Mouse (Mus musculus): ENCODE measurements around the gene Emp3. TPM values are rescaled to one million over a fixed set of nuclear protein-coding genes. Genes with fewer than 3 reads are reported as not detected.

Emp3 gene
- polyA plus RNA-seq, 1 experiment from 2014 or later: 57.7 TPM

DNA sequence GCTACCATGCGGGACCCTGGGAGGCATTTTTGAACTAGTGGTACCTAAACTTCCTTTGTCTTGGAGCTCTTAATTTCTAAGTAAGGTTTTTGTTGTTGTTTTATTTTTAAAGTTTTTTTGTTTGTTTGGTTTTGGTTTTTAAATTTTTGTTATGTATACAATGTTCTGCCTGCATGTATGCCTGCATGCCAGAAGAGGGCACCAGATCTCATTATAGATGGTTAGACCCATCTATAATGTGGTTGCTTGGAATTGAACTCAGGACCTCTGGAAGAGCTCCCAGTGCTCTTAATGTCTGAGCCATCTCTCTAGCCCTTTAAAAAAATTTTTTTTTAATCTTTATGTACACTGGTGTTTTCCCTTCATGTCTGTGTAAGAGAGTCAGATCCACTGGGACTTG, 8.5 kb upstream of the Emp3 start:
- no peak overlapping the region for H3K4me2 ChIP-seq (ENCODE audit: low read depth, low read length)
- H3K27ac ChIP-seq (ENCODE audit: low read depth): no peak overlapping the region
- H3K9me3 ChIP-seq (ENCODE audit: low read length): peaks cover 5% of the 10 kb centered on the region; the same call in 1 of the 2 replicates
- no peak for ATAC-seq
- DNase-seq: no peak
- no peaks in the 10 kb centered on the region for H3K4me1 ChIP-seq (ENCODE audit: insufficient read depth)
- no peak overlapping the region for H3K4me3 ChIP-seq (ENCODE audit: low read depth, low read length)
- WGBS (ENCODE audit: insufficient replicate concordance): 100% methylated on average over 1 of the region's 1 CpGs
- no peaks in the 10 kb centered on the region for H3K27me3 ChIP-seq (ENCODE audit: insufficient read depth, low read length)
- no peak overlapping the region for H3K9ac ChIP-seq (replicated peaks)
- no peaks in the 10 kb centered on the region for H3K36me3 ChIP-seq (replicated peaks; ENCODE audit: insufficient read depth, low read length)
- TF ChIP-seq EP300 (IDR thresholded peaks at IDR 0.05; ENCODE audit: low read depth) (no peak), CTCF (IDR thresholded peaks at IDR 0.05; ENCODE audit: low read depth) (peak; percentile 41)

DNA sequence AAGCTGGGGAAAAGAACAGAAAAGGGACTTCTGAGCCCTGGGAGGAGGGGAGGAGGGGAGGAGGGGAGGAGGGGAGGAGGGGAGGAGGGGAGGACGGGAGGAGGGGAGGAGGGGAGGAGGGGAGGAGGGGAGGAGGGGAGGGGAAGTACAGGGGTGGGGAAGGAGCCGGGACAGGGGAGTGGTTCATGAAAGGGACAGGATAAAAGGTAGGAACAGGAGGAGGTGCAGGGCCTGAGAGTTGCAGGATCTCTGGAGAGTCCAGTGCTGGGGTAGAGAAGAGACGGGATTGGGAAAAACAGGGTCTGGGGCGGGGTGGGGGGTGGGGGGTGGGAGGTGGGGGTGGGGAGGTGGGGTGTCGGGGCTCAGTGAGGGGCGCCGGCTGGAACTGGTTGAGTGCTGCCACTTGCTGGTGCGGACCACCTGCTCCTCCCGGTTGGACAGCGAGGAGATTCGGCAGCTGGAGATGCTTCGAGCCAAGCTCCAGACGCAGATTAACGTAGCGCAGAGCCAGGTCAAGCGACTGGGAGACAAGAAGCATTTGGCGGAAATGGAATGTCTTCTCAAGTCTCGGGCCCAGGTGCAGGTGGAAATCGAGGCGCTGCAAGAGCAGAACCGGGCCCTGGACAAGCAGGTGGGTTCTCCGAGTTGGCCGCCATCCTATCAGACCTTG, 7.6 kb upstream of the Emp3 start:
- Histone ChIP-seq H3K9ac (replicated peaks) (no peak overlapping the region), H3K36me3 (replicated peaks; ENCODE audit: insufficient read depth, low read length) (no peaks in the 10 kb centered on the region), H3K27ac (ENCODE audit: low read depth) (no peak overlapping the region), H3K27me3 (ENCODE audit: insufficient read depth, low read length) (no peaks in the 10 kb centered on the region), H3K4me2 (ENCODE audit: low read depth, low read length) (no peak overlapping the region), H3K4me3 (ENCODE audit: low read depth, low read length) (no peak overlapping the region), H3K9me3 (ENCODE audit: low read length) (peaks cover 5% of the 10 kb centered on the region; the same call in 1 of the 2 replicates), H3K4me1 (ENCODE audit: insufficient read depth) (peaks cover 4% of the 10 kb centered on the region)
- TF ChIP-seq EP300 (IDR thresholded peaks at IDR 0.05; ENCODE audit: low read depth) (no peak), CTCF (IDR thresholded peaks at IDR 0.05; ENCODE audit: low read depth) (no peak)
- ATAC-seq: no peak
- whole genome bisulfite sequencing (ENCODE audit: insufficient replicate concordance): 59% methylated on average over 18 of the region's 23 CpGs
- DNase-seq: no peak

DNA sequence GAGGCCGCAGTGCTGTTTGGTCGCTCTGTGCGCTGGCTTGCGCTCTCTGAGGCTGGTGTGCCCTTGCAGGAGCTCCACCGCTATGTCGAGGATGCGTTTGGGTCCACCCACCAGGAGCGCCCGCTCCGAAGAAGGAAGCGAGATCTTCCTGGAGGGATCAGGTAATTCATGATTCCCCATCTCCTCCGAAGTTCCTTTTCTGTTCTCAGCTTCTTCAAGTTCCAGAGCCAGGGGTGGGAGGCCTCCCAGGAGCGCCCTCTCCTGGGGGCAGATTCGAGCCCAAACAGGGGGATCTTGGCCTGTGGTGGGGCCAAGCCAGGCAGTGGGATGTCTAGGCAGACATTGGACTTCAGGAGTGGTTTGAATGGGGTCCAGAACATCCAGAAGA, 3.2 kb upstream of the Emp3 start:
- WGBS (ENCODE audit: insufficient replicate concordance): 6% methylated on average over 14 of the region's 14 CpGs
- no peaks in the 10 kb centered on the region for H3K27me3 ChIP-seq (ENCODE audit: insufficient read depth, low read length)
- DNase-seq: peak; percentile 56
- 0 out of 2 replicates have a peak, but pooled peaks cover 2% of the 10 kb centered on the region for H3K9me3 ChIP-seq (ENCODE audit: low read length)
- H3K4me3 ChIP-seq (ENCODE audit: low read depth, low read length): peak overlapping the region; percentile 41
- H3K9ac ChIP-seq (replicated peaks): peak overlapping the region; percentile 59
- peak overlapping the region; percentile 87 for H3K27ac ChIP-seq (ENCODE audit: low read depth)
- TF ChIP-seq EP300 (IDR thresholded peaks at IDR 0.05; ENCODE audit: low read depth): no peak
- TF ChIP-seq CTCF (IDR thresholded peaks at IDR 0.05; ENCODE audit: low read depth): peak; percentile 61
- peaks cover 38% of the 10 kb centered on the region for H3K4me1 ChIP-seq (ENCODE audit: insufficient read depth)
- no peaks in the 10 kb centered on the region for H3K36me3 ChIP-seq (replicated peaks; ENCODE audit: insufficient read depth, low read length)
- H3K4me2 ChIP-seq (ENCODE audit: low read depth, low read length): peak overlapping the region; percentile 86
- ATAC-seq: no peak

DNA sequence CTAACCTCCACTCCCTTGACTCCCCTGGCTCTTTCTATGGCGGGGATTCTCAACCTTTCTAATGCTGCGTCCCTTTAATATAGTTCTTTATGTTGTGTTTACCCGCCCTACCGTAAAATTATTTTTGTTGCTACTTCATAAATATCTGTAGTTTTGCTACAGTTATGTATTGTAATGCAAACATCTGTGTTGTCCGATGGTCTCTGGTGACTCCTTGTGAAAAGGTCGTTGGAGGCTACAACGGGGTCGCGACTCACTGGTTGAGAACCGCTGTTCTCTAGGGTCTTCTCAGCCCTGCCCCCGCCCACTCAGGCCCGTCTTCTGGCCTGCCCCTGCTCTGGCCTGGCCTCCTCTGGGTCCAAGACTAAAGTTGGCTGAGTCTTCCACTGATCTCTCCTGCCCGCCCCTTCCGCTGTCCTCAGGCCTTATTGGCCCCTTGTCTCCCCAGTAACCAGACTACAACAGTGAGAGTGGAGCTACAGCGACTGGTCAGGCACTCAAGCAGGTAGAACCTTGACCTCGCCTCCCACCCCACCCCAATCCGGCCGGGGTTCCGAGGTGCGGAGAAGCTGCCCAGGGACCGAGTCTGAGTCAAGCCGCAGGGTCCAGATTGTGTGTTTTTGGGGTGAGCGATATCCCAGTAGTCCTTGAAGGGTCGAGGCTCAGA, 2.7 kb upstream of the Emp3 start, which contains the start of gene Ccdc114:
Ccdc114 (plus strand) TSS at position 311 of the 667 bp plus-strand sequence.
- peaks cover 42% of the 10 kb centered on the region for H3K4me1 ChIP-seq (ENCODE audit: insufficient read depth)
- H3K9ac ChIP-seq (replicated peaks): peak within 1 kb of the TSS; percentile 61
- 4% methylated on average over 24 of the region's 24 CpGs for WGBS (ENCODE audit: insufficient replicate concordance)
- H3K36me3 ChIP-seq (replicated peaks; ENCODE audit: insufficient read depth, low read length): peaks cover 4% of the 10 kb centered on the region
- H3K4me2 ChIP-seq (ENCODE audit: low read depth, low read length): peak within 1 kb of the TSS; percentile 86
- H3K27ac ChIP-seq (ENCODE audit: low read depth): peak within 1 kb of the TSS; percentile 87
- DNase-seq: peak; percentile 73
- peak within 1 kb of the TSS; percentile 41 for H3K4me3 ChIP-seq (ENCODE audit: low read depth, low read length)
- ATAC-seq: peak; percentile 69
- H3K9me3 ChIP-seq (ENCODE audit: low read length): 0 out of 2 replicates have a peak, but pooled peaks cover 2% of the 10 kb centered on the region
- H3K27me3 ChIP-seq (ENCODE audit: insufficient read depth, low read length): no peaks in the 10 kb centered on the region
- TF ChIP-seq CTCF (IDR thresholded peaks at IDR 0.05; ENCODE audit: low read depth) (no peak), EP300 (IDR thresholded peaks at IDR 0.05; ENCODE audit: low read depth) (no peak)

DNA sequence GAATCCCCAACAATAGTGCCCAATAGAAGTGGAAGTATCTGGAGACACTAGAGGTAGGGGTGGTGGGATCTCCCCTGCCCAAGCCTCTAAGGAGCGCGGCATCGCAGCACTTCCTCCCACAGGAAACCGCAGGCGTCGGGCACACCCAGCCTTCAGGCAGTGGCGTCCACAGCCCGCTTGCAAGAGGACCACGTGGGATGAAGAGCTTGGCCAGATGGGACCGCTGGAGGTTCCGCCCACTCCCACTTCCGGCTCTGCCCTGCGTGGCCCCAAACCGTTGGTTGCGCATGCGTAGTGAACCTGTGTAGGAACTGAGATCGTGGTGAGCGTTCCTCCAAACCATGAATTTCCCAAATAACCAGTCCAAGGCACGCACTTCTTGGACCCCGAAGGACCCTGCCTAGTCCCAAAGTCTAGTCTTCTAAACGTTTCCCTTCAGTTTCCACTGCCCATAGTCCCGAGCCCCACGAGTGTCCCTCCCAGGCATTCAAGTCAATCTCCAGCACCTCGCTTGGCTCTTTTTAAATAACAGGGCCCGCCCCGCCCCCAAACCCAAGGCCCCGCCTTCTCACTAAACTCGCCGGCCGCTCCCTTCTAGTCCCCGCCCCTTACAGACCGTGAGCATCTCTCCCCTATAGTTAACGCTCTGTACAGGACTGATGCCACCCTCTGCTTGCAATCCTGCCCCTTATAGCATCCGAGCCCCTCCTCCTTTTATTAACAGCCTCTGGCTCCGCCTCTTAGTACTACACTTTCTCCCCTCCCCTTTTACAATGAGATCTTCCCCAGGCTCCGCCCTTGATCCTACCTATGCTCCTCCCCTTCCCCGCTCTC, 1.9 kb upstream of the Emp3 start:
- Histone ChIP-seq H3K27ac (ENCODE audit: low read depth) (peak overlapping the region; percentile 88), H3K4me2 (ENCODE audit: low read depth, low read length) (peak overlapping the region; percentile 86), H3K9me3 (ENCODE audit: low read length) (0 out of 2 replicates have a peak, but pooled peaks cover 2% of the 10 kb centered on the region), H3K4me1 (ENCODE audit: insufficient read depth) (peaks cover 42% of the 10 kb centered on the region), H3K27me3 (ENCODE audit: insufficient read depth, low read length) (no peaks in the 10 kb centered on the region), H3K9ac (replicated peaks) (peak overlapping the region; percentile 61), H3K4me3 (ENCODE audit: low read depth, low read length) (peak overlapping the region; percentile 41), H3K36me3 (replicated peaks; ENCODE audit: insufficient read depth, low read length) (peaks cover 6% of the 10 kb centered on the region)
- ATAC-seq (peak; percentile 86), DNase-seq (peak; percentile 95)
- 1% methylated on average over 37 of the region's 37 CpGs for WGBS (ENCODE audit: insufficient replicate concordance)
- no peak for TF ChIP-seq CTCF (IDR thresholded peaks at IDR 0.05; ENCODE audit: low read depth)
- TF ChIP-seq EP300 (IDR thresholded peaks at IDR 0.05; ENCODE audit: low read depth): peak; percentile 60; the same call in 1 of the 2 replicates

Data from liver, postnatal 0 days (tissue).